Mouse (Mus musculus): ENCODE measurements around the gene Gm10643.

Gene Gm10643

GRCm38 (mm10) chr8:84071921-84072320 is 7.0 kb upstream of the Gm10643 start:
- no peak for DNase-seq (ENCODE audit: low spot score in 2 of 2)

DNA sequence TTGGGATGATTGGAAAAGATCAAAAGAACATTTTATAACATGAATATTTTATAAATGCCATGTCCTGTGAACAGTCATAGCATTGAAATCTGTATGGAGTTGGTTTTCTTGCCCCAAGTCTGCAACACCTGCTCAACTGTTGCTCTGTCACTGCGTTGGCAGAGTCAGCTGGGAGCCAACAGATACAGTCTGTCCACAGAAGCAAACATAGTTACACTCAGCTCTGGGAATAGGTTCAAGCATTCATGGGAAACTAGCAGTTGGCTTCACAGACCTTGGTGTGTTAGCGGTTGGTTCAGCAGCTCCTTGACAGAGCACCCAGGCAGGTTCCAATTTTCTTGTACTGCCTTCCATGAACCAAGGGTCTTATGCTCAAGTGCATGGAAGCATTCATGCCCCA is 5.7 kb upstream of the Gm10643 start:
- no peak for DNase-seq (ENCODE audit: low spot score in 2 of 2)

- DNase-seq (ENCODE audit: low spot score in 2 of 2), result no peak
Measured at GRCm38 (mm10) chr8:84070241-84070640, 5.3 kb upstream of the Gm10643 start.

DNA sequence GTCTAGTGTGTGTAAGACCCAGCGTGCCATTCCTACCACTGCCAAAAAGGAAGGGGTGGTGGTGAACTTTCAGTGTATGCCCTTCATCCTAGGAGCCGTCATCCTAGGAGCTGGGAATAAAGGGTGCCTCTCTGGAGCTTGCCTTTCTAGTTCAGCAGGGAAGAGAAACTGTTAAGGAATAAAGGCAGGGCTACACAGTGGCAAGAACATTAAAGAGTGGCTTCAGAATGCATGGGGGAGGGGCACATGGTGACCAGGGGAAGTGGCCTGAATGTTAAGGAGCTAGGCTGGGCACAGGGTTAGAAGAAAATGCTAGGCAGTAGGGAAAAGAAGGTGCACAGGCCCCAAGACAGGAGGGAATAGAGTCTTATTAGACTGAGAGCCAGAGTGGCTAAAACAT is 4.8 kb upstream of the Gm10643 start:
- no peak for DNase-seq (ENCODE audit: low spot score in 2 of 2)

DNA sequence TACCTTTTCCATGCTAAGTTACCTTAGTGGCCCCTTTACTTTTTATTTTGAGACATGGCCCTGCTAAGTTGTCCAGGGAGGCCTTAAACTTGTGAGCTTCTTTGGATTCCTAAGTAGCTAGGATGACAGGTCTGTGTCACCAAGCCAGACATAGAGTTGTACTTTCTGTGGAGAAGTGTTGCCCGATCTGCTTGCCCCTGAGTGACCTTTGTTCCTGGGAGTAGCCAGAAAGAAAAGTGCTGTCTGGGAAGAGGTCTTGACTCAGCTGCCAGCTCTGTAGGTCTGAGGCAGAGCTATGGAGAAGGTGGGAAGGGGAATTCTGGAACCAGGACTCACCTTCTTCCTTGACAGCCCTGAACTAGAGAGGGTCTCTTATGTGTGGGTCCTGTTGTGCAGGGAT is 4.2 kb upstream of the Gm10643 start:
- DNase-seq (ENCODE audit: low spot score in 2 of 2), result no peak

DNA sequence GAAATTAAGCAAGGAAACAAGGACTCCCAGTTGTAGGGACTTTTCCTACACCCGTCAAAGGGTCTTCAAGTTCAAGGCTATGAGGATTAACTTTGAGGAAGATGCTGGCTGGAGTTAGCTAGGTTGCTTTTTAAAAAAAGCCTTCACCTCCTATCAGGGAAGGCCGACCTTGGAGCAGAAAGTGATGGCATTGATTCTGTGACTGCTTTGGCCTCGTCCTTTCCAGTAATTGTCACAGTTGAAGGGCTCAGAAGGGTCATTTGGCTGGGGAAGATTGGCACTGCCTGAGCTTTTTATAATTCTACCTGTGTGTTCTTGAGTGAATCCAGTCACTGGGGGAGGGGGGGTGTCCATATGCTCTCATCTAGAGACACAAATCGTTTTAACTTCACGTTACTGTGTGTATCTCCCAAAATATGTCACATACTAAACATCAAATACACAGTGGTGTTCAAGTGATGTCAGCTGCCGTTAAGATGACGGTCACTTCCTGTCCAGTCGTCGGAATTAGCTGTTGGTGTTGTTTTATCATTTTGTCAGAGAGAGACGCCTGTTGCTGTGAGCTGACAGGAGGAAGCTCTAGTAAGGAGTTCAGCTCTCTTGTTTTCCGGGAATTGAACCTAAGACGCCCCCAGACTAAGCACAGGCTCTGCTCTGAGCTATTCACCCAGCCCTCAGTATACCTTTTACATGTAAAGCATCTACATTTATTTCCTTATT is 3.5 kb upstream of the Gm10643 start:
- DNase-seq (ENCODE audit: low spot score in 2 of 2), result no peak

DNA sequence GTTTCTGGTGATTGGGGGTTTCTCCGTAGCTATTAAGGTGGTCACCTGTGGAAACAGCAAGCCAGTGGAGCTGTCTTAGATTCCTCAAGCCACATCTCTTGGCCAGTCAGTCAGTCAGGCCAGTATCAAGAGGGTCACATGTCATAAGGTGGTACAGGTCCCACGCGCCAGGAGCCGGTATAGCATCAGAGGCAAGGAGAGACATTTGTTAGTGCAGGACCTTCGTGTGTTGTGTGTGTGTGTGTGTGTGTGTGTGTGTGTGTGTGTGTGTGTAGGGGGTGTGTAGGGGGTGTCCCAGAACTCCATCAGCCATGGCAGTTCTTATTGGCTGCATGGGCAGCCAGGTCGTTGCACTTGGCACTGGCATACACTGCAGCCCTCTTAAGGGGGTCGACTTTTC is 3.0 kb upstream of the Gm10643 start:
- no peak for DNase-seq (ENCODE audit: low spot score in 2 of 2)

DNA sequence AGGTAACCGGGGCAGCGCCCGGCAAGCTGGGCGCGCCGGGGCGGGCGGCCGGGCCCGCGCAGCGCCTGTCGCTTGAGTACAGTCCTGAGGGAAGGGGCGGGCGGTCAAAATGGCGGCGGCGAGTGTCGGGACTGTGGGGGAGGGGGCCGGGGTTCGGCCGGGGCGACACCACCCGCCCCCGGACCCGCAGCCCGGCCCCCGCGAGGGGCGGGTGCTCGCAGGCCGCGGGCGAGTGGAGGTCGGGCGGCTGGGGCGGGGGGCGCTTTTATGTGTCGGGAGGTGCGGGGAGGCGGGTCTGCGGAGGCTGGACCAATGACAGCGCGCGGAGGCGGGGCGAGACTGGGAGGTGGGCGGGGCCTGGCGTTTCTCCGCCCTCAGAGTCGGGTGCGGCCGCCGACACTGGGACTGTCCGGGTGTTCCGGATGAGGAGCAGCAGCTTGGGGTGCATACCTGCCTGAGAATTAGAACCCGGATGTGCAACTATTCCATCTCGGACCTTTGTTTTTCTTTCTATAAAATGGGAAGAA is 2.2 kb upstream of the Gm10643 start:
- DNase-seq (ENCODE audit: low spot score in 2 of 2), result peak; percentile 97 to 98

DNA sequence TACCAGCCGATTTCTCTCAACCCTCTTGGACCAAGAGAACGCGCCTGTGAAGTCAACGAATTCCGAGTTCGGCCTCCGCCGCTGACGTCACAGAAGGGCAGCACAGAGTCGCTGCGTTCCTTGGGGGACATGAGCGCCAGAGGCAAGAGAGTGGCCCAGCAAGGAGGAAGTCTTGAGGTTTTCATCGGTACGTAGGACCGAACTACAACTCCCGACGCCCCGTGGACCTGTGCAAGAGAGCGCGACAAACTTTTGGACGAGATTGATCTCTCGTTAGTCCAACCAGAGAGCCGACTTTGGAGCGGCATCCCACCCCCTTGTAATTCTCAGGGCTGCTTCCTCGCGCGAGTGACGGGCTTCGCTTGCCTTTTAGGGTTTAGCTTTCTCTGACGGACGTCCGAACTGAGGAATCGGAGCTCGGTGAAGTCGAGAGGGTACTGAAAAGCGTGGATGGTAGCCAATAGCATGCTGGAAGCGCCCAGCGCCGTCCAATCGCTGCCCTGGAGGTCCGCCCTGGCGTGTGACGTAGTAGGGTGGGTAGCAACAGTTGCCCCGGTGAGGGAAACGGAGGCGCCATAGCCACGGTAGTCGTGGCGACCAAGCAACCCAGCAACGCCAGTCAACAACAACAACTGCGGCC is 1.5 kb upstream of the Gm10643 start, which contains the start of gene Rfx1:
TSS of gene Rfx1 (plus strand) at position 544 of the 640 bp plus-strand sequence.
- peak; percentile 96 to 98 for DNase-seq (ENCODE audit: low spot score in 2 of 2)

- no peak for DNase-seq (ENCODE audit: low spot score in 2 of 2)
Measured at GRCm38 (mm10) chr8:84065457-84066072, 628 bp upstream of the Gm10643 start.

DNA sequence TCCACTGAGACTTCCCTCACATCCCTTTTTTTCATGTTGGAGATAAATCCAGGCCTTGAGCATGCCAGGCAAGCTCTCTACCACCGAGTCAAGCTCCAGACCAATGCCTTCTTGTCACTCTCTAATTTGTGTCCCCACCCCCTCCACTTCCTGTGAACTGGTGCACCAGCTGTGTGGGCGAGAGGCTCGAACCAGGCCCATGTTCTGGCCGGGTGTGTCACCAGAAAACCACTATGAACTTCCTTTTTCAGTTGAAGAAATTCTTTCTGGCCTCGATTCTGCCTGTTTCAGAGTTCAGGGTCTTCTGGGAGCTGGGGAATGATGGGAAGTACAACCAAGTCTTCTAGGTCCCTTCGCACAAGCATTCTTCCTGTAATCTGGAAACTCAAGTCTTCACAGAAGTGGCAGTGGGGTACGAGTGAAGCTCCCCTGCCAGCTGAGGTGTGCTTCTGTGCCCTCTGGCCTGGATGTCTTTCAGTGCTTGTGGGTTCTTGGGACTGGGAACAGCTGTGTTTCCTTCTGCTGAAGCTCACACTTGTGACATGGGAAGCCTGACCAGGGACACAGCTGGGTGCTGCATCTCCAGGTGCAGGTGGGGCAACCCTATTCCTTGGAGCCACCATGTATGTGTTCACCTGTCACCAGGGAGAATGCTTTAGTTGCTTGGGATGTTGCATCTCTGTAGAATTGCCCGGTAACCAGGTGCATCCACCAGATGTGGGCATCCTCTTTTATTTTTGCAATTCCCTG is 901 bp downstream of the Gm10643 start:
- DNase-seq (ENCODE audit: low spot score in 2 of 2), result peak; percentile 26 to 59

GRCm38 (mm10) chr8:84060245-84060644 is 4.7 kb downstream of the Gm10643 start:
- DNase-seq (ENCODE audit: low spot score in 2 of 2), result no peak

- no peak for DNase-seq (ENCODE audit: low spot score in 2 of 2)
Measured at GRCm38 (mm10) chr8:84059226-84059625, 5.7 kb downstream of the Gm10643 start.

DNA sequence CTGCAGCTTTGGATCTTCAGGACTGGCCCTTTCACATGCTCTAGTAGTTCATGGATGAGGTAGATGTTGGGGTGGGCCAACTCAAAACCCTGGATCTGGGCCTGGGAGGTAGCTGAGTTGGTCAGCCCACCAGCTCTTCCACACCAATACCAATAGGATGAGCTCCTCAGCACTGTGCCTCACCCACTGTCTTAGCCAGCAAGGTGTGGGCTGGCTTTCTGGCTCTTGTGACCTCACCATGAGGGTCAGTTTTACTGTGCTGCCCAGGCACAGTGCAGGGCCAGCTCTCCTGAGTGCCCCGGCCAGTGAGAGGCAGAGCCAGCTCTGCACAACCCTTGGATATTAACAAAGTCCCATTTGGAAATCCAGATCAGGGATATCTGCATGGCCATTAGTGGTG is 7.1 kb downstream of the Gm10643 start:
- no peak for DNase-seq (ENCODE audit: low spot score in 2 of 2)

- DNase-seq (ENCODE audit: low spot score in 2 of 2), result no peak
Measured at GRCm38 (mm10) chr8:84053229-84053628, 11.7 kb downstream of the Gm10643 start.

GRCm38 (mm10) chr8:84052746-84053145 is 12.2 kb downstream of the Gm10643 start:
- DNase-seq (ENCODE audit: low spot score in 2 of 2), result no peak

GRCm38 (mm10) chr8:84048171-84048570 is 16.8 kb downstream of the Gm10643 start:
- no peak for DNase-seq (ENCODE audit: low spot score in 2 of 2)

DNA sequence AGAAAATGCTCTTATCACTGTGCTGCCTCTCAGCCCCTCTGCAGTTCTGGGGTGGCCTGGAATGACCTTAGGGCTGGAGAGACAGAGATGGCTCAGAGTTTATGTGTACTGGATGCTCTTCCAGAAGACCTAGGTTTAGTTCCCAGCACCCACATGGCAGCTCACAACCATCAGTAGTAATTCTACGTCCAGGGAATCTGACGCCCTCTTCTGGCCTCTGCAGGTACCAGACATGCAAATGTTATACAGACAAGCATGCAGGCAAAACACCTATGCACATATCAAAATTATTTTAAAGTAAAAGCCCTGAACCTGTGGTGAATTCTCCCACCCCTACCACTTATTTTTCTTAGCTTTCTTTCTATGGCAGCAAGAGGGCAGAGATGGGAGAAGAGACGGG is 18.4 kb downstream of the Gm10643 start:
- DNase-seq (ENCODE audit: low spot score in 2 of 2), result no peak

DNA sequence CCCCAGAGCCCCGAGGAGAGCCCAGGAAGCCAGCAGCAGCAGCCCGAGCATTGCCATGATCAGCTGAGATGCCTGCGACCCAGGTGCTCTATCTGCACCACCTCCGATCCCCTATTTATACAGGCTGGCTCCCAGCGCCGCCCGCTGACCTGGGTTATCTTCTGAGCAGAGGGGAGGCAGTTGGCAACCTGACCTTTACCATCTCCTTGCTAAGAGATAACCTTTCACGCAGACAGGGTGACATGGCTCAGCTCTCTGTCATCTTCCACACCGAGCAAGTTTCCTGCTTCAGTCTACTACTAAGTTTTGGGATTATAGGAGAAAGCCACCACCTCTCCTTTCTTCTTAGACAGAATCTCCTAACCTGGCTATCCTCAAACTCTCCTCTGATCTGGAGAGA is 20.0 kb downstream of the Gm10643 start, which contains the start of gene Rln3:
TSS of gene Rln3 (minus strand) at position 101 of the 400 bp plus-strand sequence.
- no peak for DNase-seq (ENCODE audit: low spot score in 2 of 2)

DNA sequence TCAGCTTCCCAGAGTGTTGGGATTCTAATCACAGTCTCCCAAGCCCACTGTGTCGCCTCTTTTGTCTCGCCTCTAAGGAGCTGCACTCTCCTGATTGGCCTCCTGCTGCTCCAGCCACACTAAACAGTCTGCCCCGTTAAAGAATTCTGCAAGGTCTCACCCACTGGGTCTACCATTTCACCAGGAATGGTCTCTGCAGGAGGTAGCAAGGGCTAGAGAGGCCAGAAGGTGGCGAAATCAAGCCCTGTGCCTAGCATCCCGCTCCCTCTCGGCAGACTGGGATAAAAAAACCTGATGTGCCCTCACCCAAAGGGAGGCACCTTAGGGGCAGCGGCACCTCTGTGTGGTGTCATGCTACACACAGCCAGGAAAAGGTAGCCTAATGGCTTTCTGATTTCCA is 20.8 kb downstream of the Gm10643 start:
- no peak for DNase-seq (ENCODE audit: low spot score in 2 of 2)

- no peak for DNase-seq (ENCODE audit: low spot score in 2 of 2)
Measured at GRCm38 (mm10) chr8:84042948-84043342, 22.0 kb downstream of the Gm10643 start.
